Mouse (Mus musculus) cerebellum, adult 18-20 months (tissue): Measurements from ENCODE around the gene Slc25a42.
"Not testable (repeated sequence)": the region's sequence is repeated elsewhere in the genome, so short reads cannot be mapped to it uniquely, and the experiment has no call there.

Source experiments
- DNase-seq, 2 experiments: peaks; one replicate each; pipeline ENCODE4 v3.0.0; 2021

The Slc25a42 gene

GRCm38 (mm10) chr8:70212112-70213055 is at the start of gene Slc25a42:
TSS of gene Slc25a42 (minus strand) at chr8:70212305.
- peak; percentile 97 to 100 for DNase-seq

GRCm38 (mm10) chr8:70259043-70259442 is 46.9 kb upstream of the Slc25a42 start:
- no peak for DNase-seq

- DNase-seq, result no peak
Observed at GRCm38 (mm10) chr8:70258600-70258999, 46.5 kb upstream of the Slc25a42 start.

- DNase-seq, result peak; percentile 52 to 65
Observed at GRCm38 (mm10) chr8:70257456-70257855, 45.4 kb upstream of the Slc25a42 start.

- DNase-seq, result no peak
Observed at GRCm38 (mm10) chr8:70254628-70255027, 42.5 kb upstream of the Slc25a42 start.

- no peak for DNase-seq
Observed at GRCm38 (mm10) chr8:70247841-70248240, 35.7 kb upstream of the Slc25a42 start.

- no peak for DNase-seq
Observed at GRCm38 (mm10) chr8:70246622-70247021, 34.5 kb upstream of the Slc25a42 start.

GRCm38 (mm10) chr8:70240642-70241041 is 28.5 kb upstream of the Slc25a42 start:
- DNase-seq, result no peak

- no peak for DNase-seq
Observed at GRCm38 (mm10) chr8:70237842-70238241, 25.7 kb upstream of the Slc25a42 start.

GRCm38 (mm10) chr8:70234781-70235128 is 22.6 kb upstream of the Slc25a42 start:
- no peak for DNase-seq

GRCm38 (mm10) chr8:70234080-70234780 is 22.1 kb upstream of the Slc25a42 start, which contains the start of the genes Sugp2 and Armc6:
TSS of gene Sugp2 (plus strand) at chr8:70234226.
TSS of gene Armc6 (minus strand) at chr8:70234466.
- peak; percentile 93 to 97 for DNase-seq

GRCm38 (mm10) chr8:70233606-70234005 is 21.5 kb upstream of the Slc25a42 start:
- DNase-seq, result no peak

GRCm38 (mm10) chr8:70230837-70231236 is 18.7 kb upstream of the Slc25a42 start:
- no peak for DNase-seq

GRCm38 (mm10) chr8:70227997-70228396 is 15.9 kb upstream of the Slc25a42 start:
- no peak for DNase-seq

- DNase-seq, result peak; percentile 44 to 51
Observed at GRCm38 (mm10) chr8:70223341-70223740, 11.2 kb upstream of the Slc25a42 start.

GRCm38 (mm10) chr8:70222041-70222440 is 9.9 kb upstream of the Slc25a42 start:
- DNase-seq, result no peak

- DNase-seq, result no peak
Observed at GRCm38 (mm10) chr8:70220911-70221310, 8.8 kb upstream of the Slc25a42 start.

- peak; percentile 52 to 55 for DNase-seq
Observed at GRCm38 (mm10) chr8:70220236-70220840, 8.2 kb upstream of the Slc25a42 start.

- no peak for DNase-seq
Observed at GRCm38 (mm10) chr8:70219107-70219684, 7.1 kb upstream of the Slc25a42 start.

- DNase-seq, result no peak
Observed at GRCm38 (mm10) chr8:70217441-70217840, 5.3 kb upstream of the Slc25a42 start.

GRCm38 (mm10) chr8:70216566-70216965 is 4.5 kb upstream of the Slc25a42 start:
- peak; percentile 73 to 75 for DNase-seq

GRCm38 (mm10) chr8:70216161-70216560 is 4.1 kb upstream of the Slc25a42 start:
- DNase-seq, result not testable (repeated sequence)

GRCm38 (mm10) chr8:70215092-70215491 is 3.0 kb upstream of the Slc25a42 start:
- DNase-seq, result peak in 1 of 2 experiments; percentile 8
